Mouse (Mus musculus) liver, embryonic 11.5 days (tissue): Measurements from ENCODE around the gene F11r. TPM values are rescaled to one million over a fixed set of nuclear protein-coding genes. Genes with fewer than 3 reads are reported as not detected.
"Not testable (repeated sequence)": the region's sequence is repeated elsewhere in the genome, so short reads cannot be mapped to it uniquely, and the experiment has no call there.

ENCODE experiments used
- ATAC-seq: fragments of 200-750 bp; cut with Nextera tagmentation; replicated peaks from 2 replicates; pipeline ENCODE4 v1.8.0; 2017; ENCODE audit warnings: moderate number of reproducible peaks, mild to moderate bottlenecking, moderate TSS enrichment, moderate library complexity; ENCODE audit not compliant: low FRiP score
- DNase-seq: peaks from one replicate; pipeline ENCODE4 v3.0.0-alpha.2; 2017; ENCODE audit warnings: low spot score
- H3K27ac ChIP-seq: fragments of 300-500 bp; sonication (generic); 2 replicates; pipeline ENCODE4 v1.5.1; 2014; ENCODE audit warnings: mild to moderate bottlenecking, low read depth, low read length, control low read depth
- H3K27me3 ChIP-seq: fragments of 300-500 bp; sonication (generic); replicated peaks from 2 replicates; pipeline ENCODE4 v1.6.1; 2014; ENCODE audit warnings: low read length, mixed read lengths; ENCODE audit not compliant: control insufficient read depth, insufficient read depth
- H3K36me3 ChIP-seq: fragments of 300-500 bp; sonication (generic); 2 replicates; pipeline ENCODE4 v1.6.1; 2014; ENCODE audit warnings: mild to moderate bottlenecking, low read length, moderate library complexity, mixed read lengths; ENCODE audit not compliant: control insufficient read depth, insufficient read depth
- H3K4me1 ChIP-seq: fragments of 300-500 bp; sonication (generic); replicated peaks from 2 replicates; pipeline ENCODE4 v1.6.1; 2014; ENCODE audit warnings: low read length, mixed read lengths; ENCODE audit not compliant: control insufficient read depth, insufficient read depth
- H3K4me2 ChIP-seq: fragments of 300-500 bp; sonication (generic); 2 replicates; pipeline ENCODE4 v1.6.1; 2014; ENCODE audit warnings: mild to moderate bottlenecking, control low read depth, moderate library complexity
- H3K4me3 ChIP-seq: fragments of 300-500 bp; sonication (generic); 2 replicates; pipeline ENCODE4 v1.5.1; 2014; ENCODE audit warnings: low read depth, low read length, control low read depth
- H3K9ac ChIP-seq: fragments of 300-500 bp; sonication (generic); 2 replicates; pipeline ENCODE4 v1.6.1; 2014; ENCODE audit warnings: low read depth, low read length, control low read depth
- H3K9me3 ChIP-seq: fragments of 300-500 bp; sonication (generic); 2 replicates; pipeline ENCODE4 v1.6.1; 2016; ENCODE audit warnings: low read length, inconsistent platforms, mixed read lengths; ENCODE audit not compliant: control insufficient read depth
- WGBS: fragments of 180-500 bp; shearing (Covaris S2); extraction: QIAGEN DNeasy Blood & Tissue Kit; methylation state at CpG from one replicate; pipeline ENCODE4 v1.1.7; 2014; 5-methylcytosine and 5-hydroxymethylcytosine counted together
- polyA plus RNA-seq: library from polyadenylated mRNA; unstranded; fragments of >200 nt; fragmentation: Nextera tagmentation; extraction: Ambion mirVana; gene quantifications from 2 replicates; pipeline ENCODE4 v1.2.1, GENCODE M21; 2014

Gene F11r
- polyA plus RNA-seq, 1 experiment from 2014 or later, result 47.8 TPM

- no peaks in the 10 kb centered on the region for H3K27me3 ChIP-seq
- no peak for DNase-seq
- no peaks in the 10 kb centered on the region for H3K4me1 ChIP-seq
- no peak overlapping the region for H3K4me3 ChIP-seq
- H3K4me2 ChIP-seq, result no peak overlapping the region
- no peak overlapping the region for H3K9ac ChIP-seq
- WGBS, result 57% methylated on average over 5 of the region's 5 CpGs
- H3K27ac ChIP-seq, result no peak overlapping the region
- no peak for ATAC-seq
- H3K9me3 ChIP-seq, result no peaks in the 10 kb centered on the region
- no peaks in the 10 kb centered on the region for H3K36me3 ChIP-seq
Measured at GRCm38 (mm10) chr1:171470896-171471295, 33.6 kb downstream of the F11r start.

- H3K36me3 ChIP-seq, result no peaks in the 10 kb centered on the region
- H3K4me1 ChIP-seq, result no peaks in the 10 kb centered on the region
- no peaks in the 10 kb centered on the region for H3K9me3 ChIP-seq
- H3K27ac ChIP-seq, result no peak overlapping the region
- no peak overlapping the region for H3K4me2 ChIP-seq
- H3K4me3 ChIP-seq, result no peak overlapping the region
- no peak for ATAC-seq
- H3K9ac ChIP-seq, result no peak overlapping the region
- WGBS, result 63% methylated on average over 1 of the region's 1 CpGs
- DNase-seq, result no peak
- no peaks in the 10 kb centered on the region for H3K27me3 ChIP-seq
Measured at GRCm38 (mm10) chr1:171471452-171471851, 34.1 kb downstream of the F11r start.

DNA sequence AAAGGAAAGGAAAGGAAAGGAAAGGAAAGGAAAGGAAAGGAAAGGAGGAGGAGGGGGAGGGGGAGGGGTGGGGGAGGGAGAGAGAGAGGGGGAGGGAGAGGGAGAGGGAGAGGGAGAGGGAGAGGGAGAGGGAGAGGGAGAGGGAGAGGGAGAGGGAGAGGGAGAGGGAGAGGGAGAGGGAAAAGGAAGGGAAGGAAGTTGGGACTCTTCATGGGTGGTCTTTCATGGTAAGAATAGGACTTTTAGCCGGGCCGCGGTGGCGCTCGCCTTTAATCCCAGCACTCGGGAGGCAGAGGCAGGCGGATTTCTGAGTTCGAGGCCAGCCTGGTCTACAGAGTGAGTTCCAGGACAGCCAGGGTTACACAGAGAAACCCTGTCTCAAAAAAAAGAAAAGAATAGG is 34.6 kb downstream of the F11r start:
- WGBS, result 90% methylated on average over 6 of the region's 8 CpGs
- not testable (repeated sequence) for H3K4me1 ChIP-seq, H3K36me3 ChIP-seq, H3K4me3 ChIP-seq, DNase-seq, ATAC-seq, H3K27ac ChIP-seq, H3K9me3 ChIP-seq, H3K9ac ChIP-seq, H3K27me3 ChIP-seq, H3K4me2 ChIP-seq

GRCm38 (mm10) chr1:171473506-171473905 is 36.2 kb downstream of the F11r start:
- ATAC-seq (no peak), DNase-seq (no peak)
- H3K27ac ChIP-seq, result no peak overlapping the region
- H3K27me3 ChIP-seq, result no peaks in the 10 kb centered on the region
- H3K4me3 ChIP-seq, result no peak overlapping the region
- H3K36me3 ChIP-seq, result no peaks in the 10 kb centered on the region
- 75% methylated on average over 4 of the region's 4 CpGs for WGBS
- H3K4me2 ChIP-seq, result no peak overlapping the region
- no peak overlapping the region for H3K9ac ChIP-seq
- H3K4me1 ChIP-seq, result peaks cover 3% of the 10 kb centered on the region
- H3K9me3 ChIP-seq, result no peaks in the 10 kb centered on the region

DNA sequence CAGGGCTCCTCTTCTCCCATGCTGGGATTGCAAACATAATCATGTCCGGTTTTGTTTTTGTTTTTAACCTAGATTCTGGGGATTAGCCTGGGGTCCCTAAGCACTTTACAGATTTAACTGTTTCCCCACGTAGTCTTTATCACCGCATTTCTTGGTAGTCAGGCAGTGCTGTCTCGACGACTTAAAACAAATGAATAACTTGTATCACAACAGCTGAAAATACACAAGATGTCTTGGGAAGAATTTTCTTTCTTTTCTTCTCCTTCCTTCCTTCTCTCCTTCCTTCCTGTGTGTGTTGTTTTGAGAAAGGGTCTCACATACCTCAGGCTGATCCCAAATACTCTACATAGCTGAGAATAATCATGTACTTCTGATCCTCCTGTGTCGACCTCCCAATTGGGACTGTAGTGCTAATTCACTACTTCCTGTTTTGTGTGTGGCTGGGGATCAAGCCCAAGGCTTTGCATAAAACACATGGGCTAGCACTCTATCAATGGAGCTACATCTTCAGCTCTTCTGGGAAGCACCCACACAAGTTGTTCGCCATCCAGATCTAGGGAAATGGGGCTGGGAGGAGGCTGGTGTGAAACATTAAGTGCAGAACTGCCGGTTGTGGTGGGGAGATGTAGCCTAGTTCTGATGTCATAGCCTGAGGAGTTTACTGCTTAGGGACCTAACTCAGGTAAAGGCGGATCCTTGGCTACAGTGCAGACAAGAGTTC is 36.7 kb downstream of the F11r start:
- Histone ChIP-seq H3K4me2 (no peak overlapping the region), H3K9me3 (no peaks in the 10 kb centered on the region), H3K27ac (no peak overlapping the region), H3K9ac (no peak overlapping the region), H3K36me3 (no peaks in the 10 kb centered on the region), H3K4me1 (peaks cover 3% of the 10 kb centered on the region), H3K27me3 (no peaks in the 10 kb centered on the region), H3K4me3 (no peak overlapping the region)
- ATAC-seq (no peak), DNase-seq (no peak)
- 59% methylated on average over 9 of the region's 9 CpGs for WGBS

DNA sequence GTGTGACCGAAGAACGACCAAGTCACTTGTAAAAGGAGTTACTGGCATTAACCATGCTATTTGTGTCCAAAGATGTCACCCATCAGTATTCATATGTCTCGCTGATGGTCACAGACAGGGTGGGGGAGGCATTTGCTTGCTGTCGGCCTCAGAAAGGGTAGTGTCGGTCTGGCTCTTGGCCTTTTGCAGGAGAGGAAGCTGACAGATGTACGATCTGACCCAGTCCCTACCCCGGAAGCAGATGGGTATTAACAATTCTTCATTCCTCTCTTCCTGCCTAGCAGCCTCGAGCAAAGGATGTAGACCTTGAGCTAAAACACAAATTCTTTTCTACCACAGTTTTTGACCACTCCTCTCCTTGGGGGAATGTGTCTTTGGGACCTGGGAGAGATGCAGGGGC is 39.8 kb downstream of the F11r start:
- Histone ChIP-seq H3K36me3 (no peaks in the 10 kb centered on the region), H3K9me3 (peaks cover 2% of the 10 kb centered on the region; the same call in 1 of the 2 replicates), H3K4me1 (peaks cover 3% of the 10 kb centered on the region), H3K27me3 (no peaks in the 10 kb centered on the region), H3K9ac (no peak overlapping the region), H3K27ac (no peak overlapping the region; the same call in 1 of the 2 replicates), H3K4me2 (no peak overlapping the region), H3K4me3 (no peak overlapping the region)
- WGBS, result 63% methylated on average over 8 of the region's 8 CpGs
- DNase-seq, result no peak
- no peak for ATAC-seq

DNA sequence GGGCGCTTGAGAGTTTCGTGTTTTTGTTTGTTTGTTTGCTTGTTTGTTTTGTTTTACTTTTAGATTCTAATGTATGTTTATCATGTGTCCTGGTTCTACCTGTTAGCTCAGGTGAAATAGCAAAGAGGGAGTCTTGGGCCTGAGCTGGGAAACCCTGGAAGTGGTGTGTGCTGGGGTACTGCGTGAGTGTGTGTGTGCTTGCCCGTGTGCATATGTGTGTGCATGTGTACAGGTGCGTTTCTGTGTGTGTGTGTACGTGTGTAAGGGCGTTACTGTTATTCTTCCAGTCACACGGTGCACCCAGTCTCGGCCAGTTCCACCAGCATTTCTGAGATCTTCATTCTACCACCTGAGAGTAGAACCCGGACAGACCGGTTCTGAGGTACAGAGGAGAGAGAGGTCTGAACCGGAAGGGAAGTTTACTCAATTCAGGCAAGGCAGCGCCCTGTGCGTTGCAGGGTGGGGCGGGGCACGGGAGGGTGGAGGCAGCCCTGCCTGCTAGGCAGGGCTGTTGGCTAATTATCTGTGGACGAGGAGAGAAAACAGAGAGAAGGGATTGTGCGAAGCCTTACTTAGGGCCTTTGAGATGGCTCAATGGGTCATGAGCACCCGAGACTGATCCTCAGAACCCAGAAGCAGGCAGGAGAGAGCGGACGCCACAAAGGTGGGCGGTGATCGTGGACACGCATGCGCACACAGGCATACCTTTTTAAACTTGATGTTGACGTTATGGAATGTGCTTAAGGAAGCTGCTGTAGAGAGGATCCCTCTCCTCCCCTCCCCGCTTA is 40.6 kb downstream of the F11r start:
- ATAC-seq, result peak; percentile 76
- Histone ChIP-seq H3K9me3 (peaks cover 4% of the 10 kb centered on the region), H3K27ac (peak overlapping the region; percentile 28; the same call in 1 of the 2 replicates), H3K4me2 (peak overlapping the region; percentile 48), H3K27me3 (no peaks in the 10 kb centered on the region), H3K36me3 (no peaks in the 10 kb centered on the region), H3K9ac (peak overlapping the region; percentile 43), H3K4me1 (peaks cover 3% of the 10 kb centered on the region), H3K4me3 (peak overlapping the region; percentile 39)
- DNase-seq, result no peak
- 61% methylated on average over 27 of the region's 27 CpGs for WGBS

DNA sequence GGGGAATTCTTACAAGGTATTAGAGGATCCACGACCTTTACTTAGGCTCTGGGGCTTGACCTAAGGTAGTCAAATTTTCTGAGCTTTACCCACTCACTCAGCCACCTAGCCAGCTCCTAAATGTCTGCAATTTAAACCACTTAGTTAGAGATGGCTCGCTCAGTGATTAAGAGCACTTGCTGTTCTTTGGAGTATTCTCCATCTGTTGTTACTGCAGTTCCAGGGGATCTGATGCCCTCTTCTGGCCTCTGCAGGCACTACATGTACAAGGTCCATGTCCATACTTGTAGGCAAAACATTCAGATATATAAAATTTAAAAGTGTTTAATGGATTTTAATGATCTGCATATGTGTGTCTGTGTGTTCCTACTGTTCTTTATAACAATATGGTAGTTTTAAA is 41.6 kb downstream of the F11r start:
- H3K36me3 ChIP-seq, result no peaks in the 10 kb centered on the region
- 52% methylated on average over 2 of the region's 2 CpGs for WGBS
- H3K4me2 ChIP-seq, result no peak overlapping the region
- H3K27me3 ChIP-seq, result no peaks in the 10 kb centered on the region
- DNase-seq (no peak), ATAC-seq (0 out of 2 replicates have a peak, but pooled peaks have one; percentile 29)
- H3K27ac ChIP-seq, result no peak overlapping the region
- H3K4me3 ChIP-seq, result no peak overlapping the region
- H3K4me1 ChIP-seq, result peaks cover 3% of the 10 kb centered on the region
- H3K9me3 ChIP-seq, result peaks cover 7% of the 10 kb centered on the region
- H3K9ac ChIP-seq, result no peak overlapping the region
